Comparison of ENCODE assay signal across 8 mouse cellular contexts in genomic region chr11:59633037-59633436, GRCm38 (mm10). TPM values are rescaled to one million over a fixed set of nuclear protein-coding genes. Genes with fewer than 3 reads are reported as not detected.
DNase-seq lines count a peak whose midpoint lies in the region; ATAC-seq and TF ChIP-seq lines count a peak whose summit lies in the region.
"Had no signal": no experiment of that assay in that cellular context is flagged by ENCODE, and none has a peak within 500 bp of the region (broad histone marks: within the 10 kb centered on the region; RNA-seq: fewer than 3 reads in every experiment).

No protein-coding gene starts in this region.

- H3K27me3 ChIP-seq in thymus, adult 2 months (ENCODE audit: control insufficient read depth, insufficient read depth, low read length), result no peaks in the 10 kb centered on the region
- no peaks in the 10 kb centered on the region for H3K27me3 ChIP-seq in hindbrain, postnatal 0 days (ENCODE audit: insufficient read depth, low read length)

- no peak overlapping the region for H3K4me3 ChIP-seq in thymus, adult 2 months (ENCODE audit: control insufficient read depth, insufficient read depth, low read length)
- H3K4me3 ChIP-seq in hindbrain, postnatal 0 days (ENCODE audit: low read length), result no peak overlapping the region

- no peak for ATAC-seq in hindbrain, postnatal 0 days

- H3K9ac ChIP-seq in hindbrain, postnatal 0 days (replicated peaks; ENCODE audit: low read length), result no peak overlapping the region

- no peak overlapping the region for H3K4me2 ChIP-seq in hindbrain, postnatal 0 days (ENCODE audit: low read depth, low read length)

- DNase-seq in thymus, adult 2 months, result peak; percentile 46
- no peak for DNase-seq in thymus, adult 18-20 months
- DNase-seq in adrenal gland, adult 18-20 months (ENCODE audit: low spot score in 2 of 2), result peak; percentile 68 to 74
- peak; percentile 76 for DNase-seq in embryo, embryonic 10 days (ENCODE audit: low spot score)
- DNase-seq in hindbrain, postnatal 0 days (ENCODE audit: low spot score), result peak; percentile 69
- DNase-seq in lung, adult 18-20 months, result peak; percentile 69 to 76
- peak; percentile 29 for DNase-seq in right cerebral cortex, postnatal 4 days

- H3K36me3 ChIP-seq in thymus, adult 2 months (ENCODE audit: control insufficient read depth, insufficient read depth, low read length), result no peaks in the 10 kb centered on the region
- no peaks in the 10 kb centered on the region for H3K36me3 ChIP-seq in hindbrain, postnatal 0 days (ENCODE audit: insufficient read depth, low read length)

- H3K4me1 ChIP-seq in thymus, adult 2 months (replicated peaks; ENCODE audit: control insufficient read depth, insufficient read depth, low read length), result peaks cover 51% of the 10 kb centered on the region
- 0 out of 2 replicates have a peak, but pooled peaks cover 3% of the 10 kb centered on the region for H3K4me1 ChIP-seq in hindbrain, postnatal 0 days (ENCODE audit: insufficient read depth, low read length)

- WGBS in thymus, adult 2 months, result 25% methylated on average over 5 of the region's 5 CpGs
- WGBS in hindbrain, postnatal 0 days, result 25% methylated on average over 5 of the region's 5 CpGs

- TF ChIP-seq POLR2A in thymus, adult 2 months (IDR thresholded peaks at IDR 0.05; ENCODE audit: control insufficient read depth, extremely low read depth, insufficient read depth, low read length, poor library complexity), result no peak

- H3K27ac ChIP-seq in thymus, adult 2 months (ENCODE audit: control insufficient read depth, insufficient read depth, low read length), result no peak overlapping the region
- H3K27ac ChIP-seq in hindbrain, postnatal 0 days, result no peak overlapping the region

- no peaks in the 10 kb centered on the region for H3K9me3 ChIP-seq in hindbrain, postnatal 0 days (ENCODE audit: low read length)

- peak; percentile 61; the same call in 1 of the 2 replicates for TF ChIP-seq CTCF in thymus, adult 2 months (IDR thresholded peaks at IDR 0.05; ENCODE audit: borderline replicate concordance, control insufficient read depth, extremely low read depth, insufficient read depth, low read length, poor library complexity)
- peak; percentile 82 for TF ChIP-seq CTCF in hindbrain, postnatal 0 days (IDR thresholded peaks at IDR 0.05; ENCODE audit: low read depth)

RNA-seq across cellular contexts. Expression of gene Mprip, which starts 28.1 kb away (rescaled TPM):
- 172 and 221 TPM in 2 replicates for polyA plus RNA-seq in thymus, adult 2 months (2012; rRNA removed)
- total RNA-seq in adrenal gland, adult 18-20 months (2021), result 100 to 1,000 TPM; 200 to 219 TPM
- 149 and 178 TPM in 2 replicates for total RNA-seq in hindbrain, postnatal 0 days (2014; rRNA removed)
- 54.7 and 57.8 TPM in 2 replicates for polyA plus RNA-seq in hindbrain, postnatal 0 days (2015; fragmentation: Nextera tagmentation; extraction: Ambion mirVana)

RNA-seq across cellular contexts. Expression of gene Olfr223, which starts 39.9 kb away (rescaled TPM):
- not detected in 2 replicates for polyA plus RNA-seq in thymus, adult 2 months (2012; rRNA removed)
- total RNA-seq in adrenal gland, adult 18-20 months (2021), result not detected
- not detected in 2 replicates for total RNA-seq in hindbrain, postnatal 0 days (2014; rRNA removed)
- polyA plus RNA-seq in hindbrain, postnatal 0 days (2015; fragmentation: Nextera tagmentation; extraction: Ambion mirVana), result not detected in 2 replicates
- polyA plus RNA-seq: heart, embryonic 16.5 days had no signal

RNA-seq across cellular contexts. Expression of gene Olfr222, which starts 57.0 kb away (rescaled TPM):
- polyA plus RNA-seq in thymus, adult 2 months (2012; rRNA removed), result 0.06 and 0.18 TPM in 2 replicates
- total RNA-seq in adrenal gland, adult 18-20 months (2021), result not detected
- not detected in 2 replicates for total RNA-seq in hindbrain, postnatal 0 days (2014; rRNA removed)
- not detected in 2 replicates for polyA plus RNA-seq in hindbrain, postnatal 0 days (2015; fragmentation: Nextera tagmentation; extraction: Ambion mirVana)
- polyA plus RNA-seq: heart, embryonic 16.5 days had no signal

Comparison
In these comparisons a context has a peak if more than half of its experiments do, and no peak if none do; other contexts are left out.
1. DNase-seq: peak in thymus, adult 2 months (single experiment), adrenal gland, adult 18-20 months (2 of 2), embryo, embryonic 10 days (single experiment), hindbrain, postnatal 0 days (single experiment), lung, adult 18-20 months (2 of 2) and right cerebral cortex, postnatal 4 days (single experiment); none in thymus, adult 18-20 months (0 of 2).